Mouse (Mus musculus) heart, postnatal 0 days (tissue): Measurements from ENCODE around the gene Crlf2.

Experiments used
- CTCF ChIP-seq: IDR thresholded peaks from 2 replicates; pipeline ENCODE4 v1.5.1; 2016; ENCODE audit warnings: antibody characterized with exemption, control low read depth, low read depth
- EP300 ChIP-seq: IDR thresholded peaks from 2 replicates; pipeline ENCODE4 v1.6.1; 2016; ENCODE audit warnings: antibody characterized with exemption, low read depth

- TF ChIP-seq CTCF (no peak), EP300 (no peak)
Observed at GRCm38 (mm10) chr5:109551041-109551765, 7.6 kb downstream of the Crlf2 start.
